Mouse (Mus musculus): ENCODE data around the gene Nhsl1.
"Not testable (repeated sequence)": the region's sequence is repeated elsewhere in the genome, so short reads cannot be mapped to it uniquely, and the experiment has no call there.

Nhsl1 gene

GRCm38 (mm10) chr10:18529177-18529576, 210.4 kb downstream of the Nhsl1 start:
- no peak for DNase-seq (ENCODE audit: low spot score in 2 of 2)

- no peak for DNase-seq (ENCODE audit: low spot score in 2 of 2)
These were observed 211.4 kb downstream of the Nhsl1 start for GRCm38 (mm10) chr10:18530161-18530560.

- no peak for DNase-seq (ENCODE audit: low spot score in 2 of 2)
These were observed 213.5 kb downstream of the Nhsl1 start for GRCm38 (mm10) chr10:18532293-18532692.

- no peak for DNase-seq (ENCODE audit: low spot score in 2 of 2)
These were observed 218.1 kb downstream of the Nhsl1 start for GRCm38 (mm10) chr10:18536889-18537288.

GRCm38 (mm10) chr10:18545309-18545708, 226.5 kb downstream of the Nhsl1 start:
- DNase-seq (ENCODE audit: low spot score in 2 of 2) = no peak

- peak in 1 of 2 experiments; percentile 53 for DNase-seq (ENCODE audit: low spot score in 2 of 2)
These were observed 227.0 kb downstream of the Nhsl1 start, which contains the start of gene Hebp2 for GRCm38 (mm10) chr10:18545813-18546235. Hebp2 (minus strand) TSS chr10:18546076.

GRCm38 (mm10) chr10:18547381-18547780, 228.6 kb downstream of the Nhsl1 start:
- DNase-seq (ENCODE audit: low spot score in 2 of 2) = no peak

GRCm38 (mm10) chr10:18549321-18550216, 230.8 kb downstream of the Nhsl1 start:
- peak in 1 of 2 experiments; percentile 17 for DNase-seq (ENCODE audit: low spot score in 2 of 2)

GRCm38 (mm10) chr10:18559076-18559475, 240.3 kb downstream of the Nhsl1 start:
- not testable (repeated sequence) for DNase-seq (ENCODE audit: low spot score in 2 of 2)

GRCm38 (mm10) chr10:18561445-18561844, 242.7 kb downstream of the Nhsl1 start:
- DNase-seq (ENCODE audit: low spot score in 2 of 2) = no peak

GRCm38 (mm10) chr10:18562940-18563339, 244.2 kb downstream of the Nhsl1 start:
- peak in 1 of 2 experiments; percentile 32 for DNase-seq (ENCODE audit: low spot score in 2 of 2)

- DNase-seq (ENCODE audit: low spot score in 2 of 2) = no peak
These were observed 253.8 kb downstream of the Nhsl1 start for GRCm38 (mm10) chr10:18572581-18572980.
